Mouse (Mus musculus) megakaryocyte, embryonic 14.5 days (primary cell): ENCODE measurements around the gene Slc3a1. TPM values are rescaled to one million over a fixed set of nuclear protein-coding genes. Genes with fewer than 3 reads are reported as not detected.
A peak's percentile ranks its signal among the peaks of the same experiment; 100 is the strongest.

Source experiments
- H3K27me3 ChIP-seq: replicated peaks from 2 replicates; pipeline ENCODE3; 2012; ENCODE audit warnings: inconsistent platforms
- H3K36me3 ChIP-seq: replicated peaks from 2 replicates; pipeline ENCODE3; 2012; ENCODE audit warnings: low read length, inconsistent platforms, mixed read lengths
- H3K4me1 ChIP-seq: 2 replicates; pipeline ENCODE4 v1.6.1; 2012; ENCODE audit warnings: inconsistent platforms
- H3K4me3 ChIP-seq: replicated peaks from 2 replicates; pipeline ENCODE3; 2012; ENCODE audit warnings: moderate library complexity, mild to moderate bottlenecking, inconsistent platforms
- H3K9me3 ChIP-seq: 2 replicates; pipeline ENCODE4 v1.6.1; 2012; ENCODE audit warnings: inconsistent platforms
- FLI1 ChIP-seq: IDR thresholded peaks from 2 replicates; pipeline ENCODE4 v1.6.1; 2012; ENCODE audit warnings: low read length, inconsistent platforms, mixed read lengths
- GATA1 ChIP-seq: IDR thresholded peaks from 3 replicates; pipeline ENCODE4 v1.6.1; 2012; ENCODE audit warnings: mixed read lengths, low read length, inconsistent platforms, borderline replicate concordance
- polyA plus RNA-seq: library from polyadenylated mRNA; stranded (reverse); fragments of >175 nt; gene quantifications from 2 replicates; pipeline ENCODE4 v1.2.3, GENCODE M21; 2012; ENCODE audit warnings: low replicate concordance; ENCODE audit not compliant: insufficient read depth

Gene Slc3a1
- polyA plus RNA-seq = 0.37 TPM in 1 of 2 replicates, not detected in the other

DNA sequence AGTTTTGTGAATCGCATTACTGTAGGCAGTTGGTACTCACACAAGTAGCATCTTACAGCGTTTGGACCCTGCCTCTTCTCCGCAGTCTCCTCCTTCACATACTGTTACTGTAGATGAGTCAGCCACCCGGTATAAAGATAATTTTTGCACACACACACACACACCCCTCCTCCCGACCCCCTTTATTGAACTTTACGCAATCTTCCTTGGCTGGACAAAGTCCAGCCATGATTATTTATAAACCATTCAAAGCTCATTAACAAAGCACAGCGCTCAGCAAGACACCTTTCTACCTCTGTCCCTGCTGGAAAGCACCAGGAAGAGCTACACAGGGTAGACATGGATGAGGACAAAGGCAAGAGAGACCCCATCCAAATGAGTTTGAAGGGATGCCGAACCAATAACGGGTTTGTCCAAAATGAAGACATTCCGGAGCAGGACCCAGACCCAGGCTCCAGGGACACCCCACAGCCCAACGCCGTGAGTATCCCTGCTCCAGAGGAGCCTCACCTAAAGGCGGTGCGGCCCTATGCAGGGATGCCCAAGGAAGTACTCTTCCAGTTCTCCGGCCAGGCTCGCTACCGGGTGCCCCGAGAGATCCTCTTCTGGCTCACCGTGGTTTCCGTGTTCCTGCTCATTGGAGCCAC, at the start of gene Slc3a1:
Slc3a1 (plus strand) TSS at position 284 of the 647 bp plus-strand sequence.
- peaks cover 41% of the 10 kb centered on the region for H3K4me1 ChIP-seq
- no peak within 1 kb of the TSS for H3K4me3 ChIP-seq
- no peaks in the 10 kb centered on the region for H3K9me3 ChIP-seq
- H3K36me3 ChIP-seq = peaks cover 18% of the 10 kb centered on the region
- TF ChIP-seq FLI1 = no peak
- TF ChIP-seq GATA1 = no peak
- H3K27me3 ChIP-seq = peaks cover 6% of the 10 kb centered on the region

DNA sequence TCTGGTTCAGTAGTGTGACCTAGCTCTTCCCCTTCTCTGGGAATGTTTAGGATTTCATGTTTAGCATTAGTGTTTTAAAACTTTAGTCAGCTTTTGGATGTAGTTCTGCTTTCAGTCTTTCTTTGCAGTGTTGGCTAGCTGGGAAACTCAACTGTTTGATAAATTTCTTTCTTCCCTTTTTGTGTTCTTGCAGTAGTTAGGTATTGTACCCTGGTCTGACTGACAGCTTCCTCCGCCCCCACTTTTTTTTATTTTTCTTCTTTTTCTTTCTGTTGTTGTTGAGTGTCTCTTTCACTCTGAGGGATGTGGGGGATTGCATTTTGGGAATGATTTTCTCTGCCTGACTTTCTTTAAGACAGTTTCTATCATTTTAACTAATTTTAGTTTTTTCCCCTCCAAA, 46.5 kb upstream of the Slc3a1 start:
- TF ChIP-seq FLI1 (no peak), GATA1 (no peak)
- H3K4me3 ChIP-seq = no peak overlapping the region
- H3K36me3 ChIP-seq = peaks cover 66% of the 10 kb centered on the region
- no peaks in the 10 kb centered on the region for H3K27me3 ChIP-seq
- H3K9me3 ChIP-seq = peaks cover 12% of the 10 kb centered on the region
- H3K4me1 ChIP-seq = peaks cover 44% of the 10 kb centered on the region

DNA sequence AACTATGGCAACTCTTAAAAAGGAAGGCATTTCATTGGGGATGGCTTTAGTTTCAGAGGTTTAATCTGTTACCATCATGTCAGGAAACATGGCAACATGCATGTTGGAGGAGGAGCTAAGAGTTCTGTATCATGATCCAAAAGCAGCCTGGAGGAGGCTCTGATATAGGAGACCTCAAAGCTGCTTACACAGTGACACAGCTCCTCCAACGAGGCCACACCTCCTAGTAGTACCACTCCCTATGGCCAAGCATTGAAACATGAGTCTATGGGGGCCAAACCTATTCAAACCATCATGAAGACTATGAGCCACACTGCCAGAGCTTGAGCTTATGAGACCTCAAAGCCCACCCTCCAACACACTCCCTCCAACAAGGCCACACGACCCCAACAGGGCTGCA, 45.4 kb upstream of the Slc3a1 start:
- Histone ChIP-seq H3K36me3 (peaks cover 59% of the 10 kb centered on the region), H3K4me1 (peaks cover 54% of the 10 kb centered on the region), H3K9me3 (peaks cover 6% of the 10 kb centered on the region; the same call in 1 of the 2 replicates), H3K4me3 (no peak overlapping the region), H3K27me3 (no peaks in the 10 kb centered on the region)
- TF ChIP-seq GATA1 = no peak
- no peak for TF ChIP-seq FLI1

DNA sequence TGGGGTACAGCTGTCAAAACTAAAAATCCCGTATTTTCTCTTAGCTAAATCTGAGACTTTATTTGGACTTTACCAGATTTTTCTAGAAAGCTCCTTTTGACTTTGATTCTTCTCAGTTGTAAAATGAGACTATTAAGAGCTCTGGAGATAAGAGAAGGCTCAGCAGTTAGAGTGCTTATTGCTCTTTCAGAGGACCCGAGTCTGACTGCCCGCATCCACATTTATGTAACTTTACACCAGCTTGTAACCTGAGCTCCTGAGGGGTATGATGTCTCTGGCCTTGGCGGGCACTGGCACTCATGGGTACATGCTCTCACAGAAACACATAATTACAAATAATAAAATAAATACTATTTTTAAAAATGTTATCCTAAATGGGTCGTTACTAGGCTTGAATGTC, 41.8 kb upstream of the Slc3a1 start:
- no peak for TF ChIP-seq FLI1
- no peaks in the 10 kb centered on the region for H3K27me3 ChIP-seq
- no peaks in the 10 kb centered on the region for H3K9me3 ChIP-seq
- peaks cover 78% of the 10 kb centered on the region for H3K4me1 ChIP-seq
- H3K36me3 ChIP-seq = peaks cover 43% of the 10 kb centered on the region
- no peak overlapping the region for H3K4me3 ChIP-seq

DNA sequence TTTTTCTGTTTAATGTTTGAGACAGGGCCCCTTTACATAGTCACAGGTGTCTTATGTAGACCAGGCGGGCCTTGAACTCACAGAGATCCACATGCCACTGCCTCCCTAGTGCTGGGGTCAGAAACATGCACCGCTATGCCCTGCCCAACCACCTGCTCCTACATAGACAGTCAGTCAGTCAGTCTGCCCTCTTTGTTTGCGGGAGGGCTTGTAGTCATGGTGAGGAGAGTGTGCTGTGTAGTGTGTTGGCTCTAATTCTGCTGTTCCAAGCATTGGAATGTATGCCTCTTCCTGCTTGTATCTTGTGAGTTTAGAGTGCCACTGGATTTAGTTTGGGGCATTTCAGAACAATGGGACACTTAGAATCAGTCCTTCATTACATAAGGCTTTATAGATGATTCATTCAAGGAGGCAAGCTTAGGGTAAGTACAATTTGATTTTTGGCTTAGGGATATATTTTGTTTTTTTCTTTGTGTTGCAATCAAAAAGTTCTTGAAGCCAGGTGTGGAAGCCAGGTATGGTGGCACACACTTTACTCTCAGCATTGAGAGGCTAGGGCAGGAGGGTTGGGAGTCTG, 40.3 kb upstream of the Slc3a1 start:
- Histone ChIP-seq H3K9me3 (no peaks in the 10 kb centered on the region), H3K27me3 (no peaks in the 10 kb centered on the region), H3K4me3 (peak overlapping the region; percentile 75), H3K4me1 (peaks cover 72% of the 10 kb centered on the region), H3K36me3 (peaks cover 45% of the 10 kb centered on the region)
- TF ChIP-seq FLI1 (no peak), GATA1 (no peak)

DNA sequence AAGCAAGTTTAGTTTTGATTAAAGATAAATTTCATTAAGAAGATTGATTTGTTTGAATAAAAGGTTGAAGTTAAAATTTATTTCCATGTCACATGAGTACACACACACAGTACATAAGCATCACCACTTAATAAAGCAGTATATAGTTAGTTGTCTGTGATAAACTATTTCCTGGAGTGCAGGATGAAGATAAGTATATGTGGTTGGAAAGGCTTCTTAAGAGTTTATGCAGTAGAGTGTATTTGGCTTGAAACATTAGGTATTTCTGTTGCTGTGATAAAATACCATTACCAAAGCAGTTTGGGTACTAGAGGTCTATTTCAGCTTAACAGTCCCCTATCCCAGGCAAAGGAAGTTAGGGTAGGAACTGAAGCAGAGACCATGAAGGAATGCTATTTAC, 39.7 kb upstream of the Slc3a1 start:
- TF ChIP-seq FLI1 (no peak), GATA1 (no peak)
- Histone ChIP-seq H3K9me3 (no peaks in the 10 kb centered on the region), H3K36me3 (peaks cover 47% of the 10 kb centered on the region)

DNA sequence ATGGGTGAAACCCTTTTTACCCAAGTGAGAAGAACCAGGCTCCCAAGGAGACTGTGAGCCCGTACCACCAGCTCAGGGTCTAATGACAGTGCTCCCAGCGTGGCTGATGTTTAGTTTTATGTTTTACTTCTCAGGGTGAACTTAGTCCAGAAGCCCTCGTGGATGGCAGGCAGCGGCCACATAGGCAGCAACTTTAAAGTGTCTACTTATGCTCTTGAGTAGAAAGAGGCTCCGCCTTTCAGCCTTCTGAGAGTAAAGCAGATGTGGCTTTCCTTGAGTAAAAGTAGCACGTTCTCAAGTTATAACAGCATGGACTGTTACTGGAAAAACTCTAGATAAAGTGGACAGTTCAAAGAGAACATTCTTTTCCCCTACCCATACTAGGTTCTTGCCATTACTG, 32.3 kb upstream of the Slc3a1 start:
- H3K27me3 ChIP-seq = no peaks in the 10 kb centered on the region
- H3K9me3 ChIP-seq = no peaks in the 10 kb centered on the region
- TF ChIP-seq GATA1 (no peak), FLI1 (no peak)
- peaks cover 76% of the 10 kb centered on the region for H3K36me3 ChIP-seq
- H3K4me3 ChIP-seq = no peak overlapping the region
- H3K4me1 ChIP-seq = peaks cover 40% of the 10 kb centered on the region

More for the DNA sequence above, 39.7 kb upstream of the Slc3a1 start:
- H3K4me3 ChIP-seq = peak overlapping the region; percentile 64
- H3K27me3 ChIP-seq = no peaks in the 10 kb centered on the region
- peaks cover 69% of the 10 kb centered on the region for H3K4me1 ChIP-seq

DNA sequence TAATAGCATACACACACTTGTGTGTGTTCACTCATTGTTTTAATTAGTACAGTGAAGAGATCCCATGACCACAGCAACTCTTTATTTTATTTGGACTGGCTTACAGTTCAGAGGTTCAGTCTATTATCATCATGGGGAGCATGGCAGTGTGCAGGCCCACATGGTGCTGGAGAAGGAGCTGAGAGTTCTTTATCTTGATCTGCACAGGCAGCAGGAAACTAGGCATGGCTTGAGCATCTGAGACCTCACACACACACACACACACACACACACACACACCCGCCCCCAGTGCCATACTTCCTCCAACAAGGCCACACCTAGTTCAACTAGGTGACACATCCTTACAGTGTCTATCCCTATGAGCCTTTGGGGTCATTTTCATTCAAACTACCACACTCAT, 30.5 kb upstream of the Slc3a1 start:
- TF ChIP-seq FLI1 (no peak), GATA1 (no peak)
- Histone ChIP-seq H3K4me1 (peaks cover 42% of the 10 kb centered on the region), H3K36me3 (peaks cover 77% of the 10 kb centered on the region), H3K27me3 (no peaks in the 10 kb centered on the region), H3K9me3 (no peaks in the 10 kb centered on the region), H3K4me3 (no peak overlapping the region)

DNA sequence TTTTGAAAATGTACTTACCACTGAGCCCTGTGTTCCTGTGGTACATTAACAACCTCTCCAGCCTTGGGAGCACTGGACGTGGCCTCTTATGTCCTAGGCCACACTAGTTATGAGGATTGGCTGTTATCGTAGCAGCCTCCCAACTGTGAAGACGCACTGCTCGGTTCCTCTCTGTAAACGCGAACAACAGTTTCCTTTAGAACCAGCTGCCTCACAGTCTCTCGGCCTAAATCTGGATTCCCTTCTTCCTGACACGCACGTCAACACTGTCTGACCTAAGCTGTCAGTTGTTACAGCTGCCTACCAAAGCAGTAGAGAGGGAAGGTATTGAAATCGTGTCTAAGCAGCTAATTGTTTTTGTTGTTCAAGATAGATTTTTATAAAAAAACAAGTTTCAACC, 28.5 kb upstream of the Slc3a1 start:
- peaks cover 78% of the 10 kb centered on the region for H3K36me3 ChIP-seq
- no peak for TF ChIP-seq GATA1
- no peaks in the 10 kb centered on the region for H3K27me3 ChIP-seq
- H3K9me3 ChIP-seq = no peaks in the 10 kb centered on the region
- H3K4me3 ChIP-seq = no peak overlapping the region
- peaks cover 48% of the 10 kb centered on the region for H3K4me1 ChIP-seq

DNA sequence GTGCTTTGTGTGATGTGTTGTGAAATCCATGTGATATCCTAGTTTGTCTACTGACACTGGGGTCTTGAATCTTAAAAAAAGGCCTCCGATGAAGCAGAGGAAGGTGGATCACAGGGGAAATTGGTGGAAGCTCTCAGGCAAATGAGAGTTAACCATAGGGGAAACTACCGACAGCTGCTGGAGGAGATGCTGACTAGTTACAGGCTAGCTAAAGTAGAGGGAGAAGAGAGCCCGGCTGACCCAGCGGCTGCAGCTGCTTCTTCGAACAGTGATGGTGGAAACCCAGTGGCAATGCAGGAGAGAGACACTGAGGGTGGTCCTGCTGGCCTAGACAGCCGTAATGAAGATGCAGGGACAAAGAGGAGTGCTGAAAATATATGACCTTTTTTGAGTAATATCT, 14.7 kb upstream of the Slc3a1 start:
- Histone ChIP-seq H3K36me3 (peaks cover 61% of the 10 kb centered on the region), H3K4me3 (no peak overlapping the region), H3K4me1 (peaks cover 21% of the 10 kb centered on the region)

DNA sequence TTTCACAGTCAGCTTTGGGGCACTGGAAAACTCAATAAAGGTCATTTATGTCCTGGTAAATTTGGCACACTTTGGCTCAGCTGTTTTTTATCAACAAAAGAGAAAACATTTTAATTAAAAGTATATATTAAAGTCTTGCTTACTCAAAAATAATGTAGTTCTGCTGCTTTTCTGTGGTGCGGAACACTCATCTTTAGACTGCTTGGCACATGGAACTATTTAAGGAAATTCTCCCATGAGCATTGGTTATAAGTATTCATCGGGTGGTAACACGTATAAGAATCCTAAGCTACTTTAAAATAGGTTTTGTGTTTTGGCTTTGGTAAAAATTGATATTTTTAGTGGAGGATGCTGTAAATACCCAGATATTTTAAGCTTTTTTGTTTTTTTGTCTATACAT, 13.5 kb upstream of the Slc3a1 start:
- Histone ChIP-seq H3K9me3 (no peaks in the 10 kb centered on the region), H3K4me1 (peaks cover 33% of the 10 kb centered on the region), H3K4me3 (no peak overlapping the region), H3K36me3 (peaks cover 51% of the 10 kb centered on the region), H3K27me3 (no peaks in the 10 kb centered on the region)
- TF ChIP-seq FLI1 (no peak), GATA1 (no peak)

More for the DNA sequence above, 14.7 kb upstream of the Slc3a1 start:
- no peaks in the 10 kb centered on the region for H3K27me3 ChIP-seq
- no peaks in the 10 kb centered on the region for H3K9me3 ChIP-seq
- TF ChIP-seq GATA1 = no peak
- no peak for TF ChIP-seq FLI1
